Mouse (Mus musculus): ENCODE results near the gene Cort.
A peak's percentile ranks its signal among the peaks of the same experiment; 100 is the strongest.
"Not testable (repeated sequence)": the region's sequence is repeated elsewhere in the genome, so short reads cannot be mapped to it uniquely, and the experiment has no call there.

Cort gene

DNA sequence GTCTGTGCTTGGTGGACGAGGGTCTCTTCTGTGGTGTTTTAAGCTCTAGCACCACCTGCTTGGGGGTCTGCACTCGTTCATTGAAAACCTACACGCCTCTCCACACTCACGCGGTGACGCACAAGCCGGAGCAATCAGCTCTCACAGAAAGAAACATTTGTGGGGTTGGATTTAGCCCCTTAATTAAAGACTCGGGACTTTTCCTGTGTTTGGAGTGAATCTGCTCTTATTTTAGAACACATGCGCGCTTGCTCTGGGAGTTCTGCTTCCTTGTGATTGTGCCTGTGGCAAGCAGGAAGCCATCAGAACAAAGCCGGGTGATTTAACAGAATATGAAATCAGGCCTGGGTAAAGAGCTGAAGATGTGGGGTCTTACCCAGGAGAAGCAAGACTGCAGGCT lies at the start of gene Cort:
Cort (minus strand) TSS at position 101 of the 400 bp plus-strand sequence.
- DNase-seq (ENCODE audit: low spot score): no peak

DNA sequence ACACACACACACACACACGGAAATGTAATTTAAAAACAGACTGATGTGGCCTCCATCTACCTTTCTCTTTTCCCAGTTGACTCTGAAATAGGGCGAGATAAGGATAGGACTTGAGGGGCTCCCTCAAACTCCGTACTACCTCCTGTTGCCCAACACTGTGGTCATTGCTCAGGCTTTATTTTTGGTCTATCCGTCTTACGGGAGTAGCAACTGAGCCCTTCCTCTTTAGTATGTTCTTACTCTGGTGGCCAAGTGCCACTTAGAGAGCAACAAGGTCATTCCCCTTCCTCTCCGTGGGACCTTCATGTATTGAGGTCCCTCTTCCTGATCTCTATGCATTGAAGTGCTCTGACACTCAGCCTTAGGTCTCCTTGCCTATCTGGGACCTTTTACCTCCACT lies 47.1 kb upstream of the Cort start:
- DNase-seq (ENCODE audit: low spot score): no peak

GRCm38 (mm10) chr4:149172666-149173065 lies 46.1 kb upstream of the Cort start:
- no peak for DNase-seq (ENCODE audit: low spot score)

DNA sequence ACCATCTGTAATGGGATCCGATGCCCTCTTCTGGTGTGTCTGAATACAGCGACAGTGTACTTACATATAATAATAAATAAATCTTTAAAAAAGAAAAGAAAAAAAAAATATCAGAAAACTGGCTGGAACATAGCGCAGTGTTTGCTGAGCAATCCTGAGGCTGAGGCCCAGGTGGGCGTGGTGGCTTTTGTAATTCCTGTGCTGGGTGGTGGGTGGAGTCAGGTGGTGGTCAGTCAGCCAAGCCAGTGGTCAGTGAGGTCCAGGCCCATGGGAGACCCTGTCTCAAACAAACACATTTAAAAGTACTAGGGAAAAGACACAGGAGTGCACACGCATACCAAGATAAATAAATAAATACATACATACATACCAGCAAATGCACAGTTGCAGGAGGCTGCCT lies 45.5 kb upstream of the Cort start:
- DNase-seq (ENCODE audit: low spot score): no peak

GRCm38 (mm10) chr4:149171581-149171981 lies 45.0 kb upstream of the Cort start:
- no peak for DNase-seq (ENCODE audit: low spot score)

DNA sequence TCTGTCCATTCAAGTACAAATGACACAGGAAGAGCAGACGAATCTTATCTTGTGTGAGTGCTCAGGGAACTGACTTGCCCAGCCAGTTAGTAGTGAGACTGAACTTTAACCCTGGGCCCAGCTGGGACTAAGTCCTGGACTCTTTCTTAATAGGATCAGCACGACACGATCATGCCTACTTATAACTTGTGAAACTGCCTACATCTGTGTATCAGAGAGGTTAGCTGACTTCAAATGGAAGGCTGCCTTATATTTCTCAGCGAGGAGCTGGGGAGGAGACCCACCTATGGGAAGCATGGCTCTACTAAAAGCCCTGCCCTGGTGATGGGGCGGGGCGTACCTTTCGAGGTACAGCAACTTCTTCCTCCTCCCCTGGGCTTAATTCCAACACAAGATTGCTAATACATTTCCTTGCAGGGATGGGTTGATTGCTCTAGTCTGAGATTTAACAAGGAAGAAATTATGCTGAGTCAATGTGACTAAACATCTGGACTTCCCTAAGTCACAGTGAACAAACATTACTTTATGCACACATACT lies 43.9 kb upstream of the Cort start:
- DNase-seq (ENCODE audit: low spot score): no peak

GRCm38 (mm10) chr4:149169926-149170325 lies 43.4 kb upstream of the Cort start:
- DNase-seq (ENCODE audit: low spot score): not testable (repeated sequence)

DNA sequence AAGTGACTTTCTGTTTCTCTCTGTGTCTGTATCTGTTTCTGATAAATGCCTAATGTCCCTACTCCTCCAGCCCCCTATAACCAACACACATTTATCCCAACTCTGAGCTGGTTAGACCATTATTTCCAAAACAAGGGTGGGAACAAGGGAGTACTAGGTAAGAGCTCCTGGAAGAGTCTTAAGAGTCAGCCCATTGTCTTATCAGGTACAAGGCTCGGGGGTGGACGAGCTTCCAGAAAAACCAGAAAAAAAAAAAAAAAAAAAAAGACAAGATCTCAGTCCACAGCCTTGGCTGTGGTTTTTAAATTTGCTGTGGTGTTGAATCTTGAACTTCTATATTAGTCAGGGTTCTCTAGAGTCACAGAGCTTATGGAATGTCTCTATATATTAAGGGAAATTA lies 41.5 kb upstream of the Cort start:
- no peak for DNase-seq (ENCODE audit: low spot score)

DNA sequence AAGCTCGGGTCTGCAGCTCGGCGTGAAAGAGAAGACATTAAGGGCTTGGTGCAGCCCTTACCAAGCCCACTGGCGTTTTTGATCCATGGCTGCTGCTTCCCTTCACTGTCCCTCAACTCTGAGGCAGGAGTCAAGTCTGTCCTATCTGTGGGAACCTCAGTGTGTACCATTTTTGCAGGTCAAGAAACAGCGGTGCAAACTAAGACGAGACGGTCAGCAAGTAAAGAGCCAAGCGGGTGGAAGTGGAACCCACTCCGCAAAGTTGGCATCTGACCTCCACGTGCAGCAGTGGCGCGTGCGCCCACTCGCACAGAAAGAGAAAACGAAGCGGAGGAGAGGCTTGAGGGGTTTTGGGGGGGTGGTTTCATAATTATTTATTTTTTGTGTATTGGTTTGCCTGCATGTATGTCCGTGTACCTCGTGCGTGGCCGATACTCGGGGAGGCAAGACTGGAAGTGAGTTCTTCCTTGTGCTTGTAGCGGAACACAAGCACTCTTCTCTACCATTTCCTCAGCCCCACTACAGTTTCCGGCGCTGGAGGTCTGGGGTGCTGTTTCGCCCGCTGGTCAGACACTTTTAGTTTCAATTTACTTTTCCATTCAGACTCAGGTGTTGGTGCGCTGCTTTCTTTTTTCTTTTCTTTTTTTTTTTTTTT lies 40.5 kb upstream of the Cort start:
- DNase-seq (ENCODE audit: low spot score): no peak

DNA sequence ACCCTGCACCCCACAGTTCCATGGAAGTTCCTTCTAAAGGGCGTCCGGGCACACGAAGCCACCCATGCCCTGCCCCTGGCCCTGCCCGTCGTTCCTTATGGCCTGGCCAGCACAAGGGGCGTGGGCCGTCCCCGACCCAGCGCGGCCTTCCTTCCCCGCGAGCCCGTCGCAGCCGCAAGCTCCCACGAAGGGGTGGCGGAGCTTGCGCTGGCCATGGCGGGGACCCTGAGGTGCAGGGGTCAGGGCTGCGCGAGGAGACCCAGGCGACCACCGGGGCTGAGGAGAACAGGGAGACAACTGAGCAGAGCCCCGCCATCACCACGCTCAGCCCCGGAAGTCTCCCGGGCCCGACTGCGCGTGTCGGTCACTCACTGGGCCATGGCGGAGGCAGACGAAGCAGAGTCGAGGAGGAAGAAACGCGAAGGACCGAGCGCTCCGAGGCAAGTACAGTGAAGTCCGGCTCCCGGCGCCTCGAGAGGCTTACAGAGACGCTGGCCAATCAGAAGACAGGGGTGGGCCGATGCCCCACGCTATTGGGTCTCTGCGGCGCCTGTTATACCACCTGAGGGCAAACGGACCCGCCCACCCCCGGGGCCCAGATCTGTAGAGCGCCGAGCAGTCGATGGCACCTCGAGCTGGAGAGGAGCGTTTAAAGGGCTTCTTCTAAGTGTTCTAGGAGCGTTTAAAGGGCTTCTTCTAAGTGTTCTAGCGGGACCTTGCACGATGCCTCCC lies 39.8 kb upstream of the Cort start, which contains the start of gene Pgd:
Pgd (minus strand) TSS at position 557 of the 732 bp plus-strand sequence.
- DNase-seq (ENCODE audit: low spot score): peak; percentile 94

GRCm38 (mm10) chr4:149164150-149164549 lies 37.6 kb upstream of the Cort start:
- no peak for DNase-seq (ENCODE audit: low spot score)

DNA sequence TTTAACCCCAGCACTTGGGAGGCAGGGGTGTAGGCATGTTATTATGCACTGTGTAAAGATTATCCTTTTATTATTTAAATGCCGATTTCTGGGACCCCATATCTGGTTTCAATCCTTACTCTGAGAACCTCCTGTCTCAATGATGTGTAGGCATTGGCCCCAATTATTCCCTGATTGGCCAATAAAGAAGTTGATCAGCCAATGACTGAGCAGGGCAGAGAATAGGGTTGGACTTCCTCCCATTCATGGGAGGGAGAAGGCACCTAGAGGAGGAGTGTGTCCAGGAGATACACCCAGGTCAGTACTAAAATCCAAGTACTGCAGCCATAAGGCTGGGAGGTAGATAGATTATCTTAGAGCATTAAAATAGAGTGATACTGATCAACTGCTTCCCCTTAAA lies 36.6 kb upstream of the Cort start:
- no peak for DNase-seq (ENCODE audit: low spot score)

GRCm38 (mm10) chr4:149161166-149161565 lies 34.6 kb upstream of the Cort start:
- no peak for DNase-seq (ENCODE audit: low spot score)

- no peak for DNase-seq (ENCODE audit: low spot score)
These were observed 33.3 kb upstream of the Cort start for GRCm38 (mm10) chr4:149159891-149160290.

DNA sequence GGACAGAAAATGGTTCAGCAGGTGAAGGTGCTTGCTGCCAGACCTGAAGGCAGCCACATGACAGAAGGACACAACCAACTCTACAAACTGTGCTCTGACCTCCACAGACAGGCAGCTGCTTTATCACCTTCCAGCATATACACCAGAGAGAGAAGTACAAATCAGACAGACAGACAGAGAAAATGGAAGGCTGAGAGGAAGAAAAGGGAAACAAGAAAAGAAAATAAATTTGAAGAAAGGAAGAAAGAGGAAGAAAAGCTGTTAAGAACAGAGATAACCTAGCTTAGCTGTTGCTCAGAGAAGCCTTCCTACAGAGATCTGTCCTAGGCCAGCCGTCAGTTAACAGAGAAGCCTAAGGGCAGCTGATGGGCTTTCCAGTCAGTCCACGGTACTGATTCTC lies 32.6 kb upstream of the Cort start:
- no peak for DNase-seq (ENCODE audit: low spot score)

- no peak for DNase-seq (ENCODE audit: low spot score)
These were observed 30.9 kb upstream of the Cort start for GRCm38 (mm10) chr4:149157415-149157973.

GRCm38 (mm10) chr4:149155711-149156110 lies 29.1 kb upstream of the Cort start:
- no peak for DNase-seq (ENCODE audit: low spot score)

DNA sequence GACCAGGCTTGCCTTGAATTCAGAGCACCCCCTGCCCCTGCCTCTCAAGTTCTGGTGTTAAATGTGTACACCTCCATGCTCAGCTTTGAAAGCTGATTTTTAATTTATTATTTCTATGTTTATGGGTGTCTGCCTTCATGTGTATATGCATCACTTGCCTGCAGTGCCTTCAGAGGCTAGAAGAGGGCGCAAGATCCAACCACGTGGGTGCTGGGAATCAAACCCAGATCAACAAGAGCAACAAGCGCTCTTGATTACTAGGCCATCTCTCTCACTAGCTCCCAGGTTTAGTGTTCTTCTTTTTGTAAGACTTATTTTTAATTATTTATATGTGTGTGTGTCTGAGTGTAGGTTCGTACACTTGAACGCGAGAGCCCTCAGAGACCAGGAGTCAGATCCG lies 28.3 kb upstream of the Cort start:
- DNase-seq (ENCODE audit: low spot score): no peak

GRCm38 (mm10) chr4:149150721-149151120 lies 24.2 kb upstream of the Cort start:
- no peak for DNase-seq (ENCODE audit: low spot score)

DNA sequence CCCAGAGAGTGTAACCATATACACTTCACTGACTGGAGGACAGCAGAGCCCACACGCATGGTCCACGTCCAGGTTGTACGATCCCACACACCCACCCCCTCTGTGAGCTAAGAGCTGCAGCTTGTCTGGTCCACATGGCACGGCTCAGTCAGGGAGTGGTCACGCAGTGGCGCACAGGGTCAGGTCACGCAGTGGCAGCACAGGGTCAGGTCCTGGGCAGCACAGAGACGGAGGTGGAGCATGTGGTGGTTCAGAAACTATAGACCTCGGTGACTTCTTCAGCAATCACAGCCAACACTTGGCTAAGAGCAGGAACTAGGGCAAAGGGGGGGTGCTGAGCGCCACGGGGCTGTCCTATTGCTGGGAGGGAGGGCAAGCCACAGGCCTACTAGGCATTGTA lies 23.7 kb upstream of the Cort start:
- DNase-seq (ENCODE audit: low spot score): no peak

GRCm38 (mm10) chr4:149149611-149150010 lies 23.0 kb upstream of the Cort start:
- no peak for DNase-seq (ENCODE audit: low spot score)

GRCm38 (mm10) chr4:149149196-149149595 lies 22.6 kb upstream of the Cort start:
- no peak for DNase-seq (ENCODE audit: low spot score)

DNA sequence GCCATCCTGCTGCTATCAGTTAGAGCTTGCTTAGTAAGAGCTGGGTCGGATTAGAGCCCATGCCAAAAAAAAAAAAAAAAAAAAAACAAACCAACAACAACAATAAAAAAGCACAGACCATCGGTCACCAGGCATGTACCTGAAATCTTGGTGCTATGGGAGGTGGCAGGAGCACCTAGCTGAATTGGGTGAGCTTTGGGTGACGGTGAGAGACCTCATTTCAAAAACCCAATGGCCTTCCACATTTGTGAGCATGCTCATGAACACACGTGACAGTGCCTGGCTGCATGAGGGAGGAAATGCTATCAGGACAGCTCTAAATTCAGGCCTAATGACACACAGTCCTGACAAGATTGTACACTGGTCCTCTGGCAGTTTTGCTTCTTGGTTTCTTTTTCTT lies 21.5 kb upstream of the Cort start:
- no peak for DNase-seq (ENCODE audit: low spot score)
